ENCODE assay signal across 19 mouse cellular contexts in genomic region chr5:113876176-113876575, GRCm38 (mm10). TPM values are rescaled to one million over a fixed set of nuclear protein-coding genes. Genes with fewer than 3 reads are reported as not detected.
DNase-seq lines count a peak whose midpoint lies in the region; ATAC-seq and TF ChIP-seq lines count a peak whose summit lies in the region.
"Had no signal": no experiment of that assay in that cellular context is flagged by ENCODE, and none has a peak within 500 bp of the region (broad histone marks: within the 10 kb centered on the region; RNA-seq: fewer than 3 reads in every experiment).

No protein-coding gene starts in this region.

- H3K4me3 ChIP-seq in forebrain, embryonic 11.5 days (ENCODE audit: low read depth, low read length) = no peak overlapping the region
- no peak overlapping the region for H3K4me3 ChIP-seq in forebrain, postnatal 0 days (ENCODE audit: low read depth, low read length)
- no peak overlapping the region for H3K4me3 ChIP-seq in midbrain, embryonic 10.5 days
- H3K4me3 ChIP-seq in midbrain, embryonic 11.5 days (ENCODE audit: low read depth, low read length) = no peak overlapping the region
- no peak overlapping the region for H3K4me3 ChIP-seq in forebrain, embryonic 13.5 days
- no peak overlapping the region for H3K4me3 ChIP-seq in midbrain, embryonic 15.5 days
- H3K4me3 ChIP-seq: erythroblast, embryonic 14.5 days; gastrocnemius, adult 2 months; heart, adult 2 months had no signal

- ATAC-seq in forebrain, embryonic 11.5 days (replicated peaks; ENCODE audit: low FRiP score) = no peak
- ATAC-seq in forebrain, postnatal 0 days = no peak
- no peak for ATAC-seq in midbrain, embryonic 11.5 days (ENCODE audit: low FRiP score)
- ATAC-seq in forebrain, embryonic 13.5 days = no peak
- ATAC-seq in midbrain, embryonic 15.5 days (replicated peaks) = no peak
- ATAC-seq: activated CD4-positive, CD25-positive, alpha-beta regulatory T cell, adult 4 months had no signal

- DNase-seq in forebrain, embryonic 11.5 days (ENCODE audit: low spot score) = no peak
- DNase-seq in forebrain, postnatal 0 days = no peak
- no peak for DNase-seq in midbrain, embryonic 10.5 days (ENCODE audit: low spot score)
- no peak for DNase-seq in midbrain, embryonic 11.5 days (ENCODE audit: low spot score, missing footprints)
- DNase-seq in cerebellum, postnatal 25 days = no peak
- no peak for DNase-seq in B cell, adult 2 months
- DNase-seq: adrenal gland, postnatal 25 days; cerebellum, adult 9-11 months; embryo, embryonic 11 days; gastrocnemius, adult 2 months; heart, adult 2 months; liver; lung, adult 18-20 months; lung, postnatal 4 days; right cerebral cortex, postnatal 14 days had no signal

- no peak overlapping the region for H3K4me2 ChIP-seq in forebrain, embryonic 11.5 days (ENCODE audit: low read depth, low read length, severe bottlenecking)
- no peak overlapping the region for H3K4me2 ChIP-seq in forebrain, postnatal 0 days (ENCODE audit: low read depth)
- no peak overlapping the region for H3K4me2 ChIP-seq in midbrain, embryonic 11.5 days
- no peak overlapping the region for H3K4me2 ChIP-seq in forebrain, embryonic 13.5 days
- no peak overlapping the region for H3K4me2 ChIP-seq in midbrain, embryonic 15.5 days

- H3K4me1 ChIP-seq in forebrain, embryonic 11.5 days (replicated peaks; ENCODE audit: control insufficient read depth, insufficient read depth, low read length) = peaks cover 32% of the 10 kb centered on the region
- peaks cover 36% of the 10 kb centered on the region for H3K4me1 ChIP-seq in forebrain, postnatal 0 days (ENCODE audit: insufficient read depth)
- peaks cover 55% of the 10 kb centered on the region for H3K4me1 ChIP-seq in midbrain, embryonic 10.5 days
- peaks cover 36% of the 10 kb centered on the region for H3K4me1 ChIP-seq in midbrain, embryonic 11.5 days (ENCODE audit: control insufficient read depth, insufficient read depth, low read length)
- H3K4me1 ChIP-seq in forebrain, embryonic 13.5 days = peaks cover 89% of the 10 kb centered on the region
- peaks cover 44% of the 10 kb centered on the region for H3K4me1 ChIP-seq in midbrain, embryonic 15.5 days

- H3K9ac ChIP-seq in forebrain, embryonic 11.5 days (ENCODE audit: low read length) = no peak overlapping the region
- H3K9ac ChIP-seq in forebrain, postnatal 0 days = no peak overlapping the region
- H3K9ac ChIP-seq in midbrain, embryonic 11.5 days (ENCODE audit: low read length) = no peak overlapping the region
- H3K9ac ChIP-seq in forebrain, embryonic 13.5 days = 0 out of 2 replicates have a peak overlapping the region, but pooled peaks have one; percentile 12
- no peak overlapping the region for H3K9ac ChIP-seq in midbrain, embryonic 15.5 days

- TF ChIP-seq CTCF in forebrain, postnatal 0 days (IDR thresholded peaks at IDR 0.05; ENCODE audit: low read depth) = no peak

- peaks cover 3% of the 10 kb centered on the region; the same call in 1 of the 2 replicates for H3K36me3 ChIP-seq in forebrain, embryonic 11.5 days (ENCODE audit: control insufficient read depth, insufficient read depth, low read length)
- H3K36me3 ChIP-seq in forebrain, postnatal 0 days (ENCODE audit: insufficient read depth) = peaks cover 34% of the 10 kb centered on the region
- peaks cover 65% of the 10 kb centered on the region for H3K36me3 ChIP-seq in midbrain, embryonic 10.5 days
- H3K36me3 ChIP-seq in midbrain, embryonic 11.5 days (ENCODE audit: control insufficient read depth, insufficient read depth, low read length) = peaks cover 6% of the 10 kb centered on the region; the same call in 1 of the 2 replicates
- peaks cover 52% of the 10 kb centered on the region for H3K36me3 ChIP-seq in forebrain, embryonic 13.5 days (ENCODE audit: poor library complexity, severe bottlenecking)
- peaks cover 7% of the 10 kb centered on the region; the same call in 1 of the 2 replicates for H3K36me3 ChIP-seq in midbrain, embryonic 15.5 days (replicated peaks)

- no peaks in the 10 kb centered on the region for H3K27me3 ChIP-seq in forebrain, embryonic 11.5 days (ENCODE audit: control insufficient read depth, insufficient read depth, low read length)
- no peaks in the 10 kb centered on the region for H3K27me3 ChIP-seq in forebrain, postnatal 0 days (ENCODE audit: insufficient read depth, low read length)
- H3K27me3 ChIP-seq in midbrain, embryonic 10.5 days (ENCODE audit: low read depth, poor library complexity, severe bottlenecking) = no peaks in the 10 kb centered on the region
- H3K27me3 ChIP-seq in midbrain, embryonic 11.5 days (ENCODE audit: control insufficient read depth, insufficient read depth, low read length) = no peaks in the 10 kb centered on the region
- no peaks in the 10 kb centered on the region for H3K27me3 ChIP-seq in forebrain, embryonic 13.5 days
- no peaks in the 10 kb centered on the region for H3K27me3 ChIP-seq in midbrain, embryonic 15.5 days (replicated peaks)

- H3K27ac ChIP-seq in forebrain, embryonic 11.5 days (ENCODE audit: low read depth, low read length) = 0 out of 2 replicates have a peak overlapping the region, but pooled peaks have one; percentile 34
- no peak overlapping the region for H3K27ac ChIP-seq in forebrain, postnatal 0 days (ENCODE audit: low read depth, low read length)
- H3K27ac ChIP-seq in midbrain, embryonic 10.5 days (replicated peaks) = peak overlapping the region; percentile 55
- H3K27ac ChIP-seq in midbrain, embryonic 11.5 days (ENCODE audit: low read depth, low read length) = no peak overlapping the region
- H3K27ac ChIP-seq in forebrain, embryonic 13.5 days = peak overlapping the region; percentile 99
- peak overlapping the region; percentile 99; the same call in 1 of the 2 replicates for H3K27ac ChIP-seq in midbrain, embryonic 15.5 days
- H3K27ac ChIP-seq: gastrocnemius, adult 2 months; heart, adult 2 months had no signal

- no peaks in the 10 kb centered on the region for H3K9me3 ChIP-seq in forebrain, embryonic 11.5 days (ENCODE audit: control insufficient read depth, low read length)
- no peaks in the 10 kb centered on the region for H3K9me3 ChIP-seq in forebrain, postnatal 0 days (ENCODE audit: low read length)
- H3K9me3 ChIP-seq in midbrain, embryonic 10.5 days (replicated peaks) = no peaks in the 10 kb centered on the region
- H3K9me3 ChIP-seq in midbrain, embryonic 11.5 days (ENCODE audit: control insufficient read depth, low read length) = no peaks in the 10 kb centered on the region
- H3K9me3 ChIP-seq in forebrain, embryonic 13.5 days (replicated peaks) = no peaks in the 10 kb centered on the region
- no peaks in the 10 kb centered on the region for H3K9me3 ChIP-seq in midbrain, embryonic 15.5 days

- 94% methylated on average over 7 of the region's 7 CpGs for WGBS in forebrain, embryonic 11.5 days
- WGBS in forebrain, postnatal 0 days = 89% methylated on average over 7 of the region's 7 CpGs
- 95% methylated on average over 7 of the region's 7 CpGs for WGBS in midbrain, embryonic 10.5 days
- 96% methylated on average over 7 of the region's 7 CpGs for WGBS in midbrain, embryonic 11.5 days
- 94% methylated on average over 7 of the region's 7 CpGs for WGBS in forebrain, embryonic 13.5 days
- WGBS in midbrain, embryonic 15.5 days = 92% methylated on average over 7 of the region's 7 CpGs

RNA-seq across cellular contexts. Expression of gene Coro1c, which starts 32.4 kb away (rescaled TPM):
- polyA plus RNA-seq in forebrain, embryonic 11.5 days (2014; fragmentation: Nextera tagmentation; extraction: Ambion mirVana) = 231 and 246 TPM in 2 replicates
- total RNA-seq in forebrain, postnatal 0 days (2014; rRNA removed) = 159 and 178 TPM in 2 replicates
- 148 and 167 TPM in 2 replicates for polyA plus RNA-seq in forebrain, postnatal 0 days (2015; fragmentation: Nextera tagmentation; extraction: Ambion mirVana)
- 205 and 233 TPM in 2 replicates for polyA plus RNA-seq in midbrain, embryonic 10.5 days (2016; fragmentation: Nextera tagmentation; extraction: Ambion mirVana)
- 201 and 205 TPM in 2 replicates for polyA plus RNA-seq in midbrain, embryonic 11.5 days (2014; fragmentation: Nextera tagmentation; extraction: Ambion mirVana)
- polyA plus RNA-seq in forebrain, embryonic 13.5 days (2015; fragmentation: Nextera tagmentation; extraction: Ambion mirVana) = 235 and 246 TPM in 2 replicates
- 198 and 206 TPM in 2 replicates for polyA plus RNA-seq in midbrain, embryonic 15.5 days (2015; fragmentation: Nextera tagmentation; extraction: Ambion mirVana)

RNA-seq across cellular contexts. Expression of gene Selplg, which starts 43.7 kb away (rescaled TPM):
- 0.67 and 1.4 TPM in 2 replicates for polyA plus RNA-seq in forebrain, embryonic 11.5 days (2014; fragmentation: Nextera tagmentation; extraction: Ambion mirVana)
- total RNA-seq in forebrain, postnatal 0 days (2014; rRNA removed) = 1.1 and 1.3 TPM in 2 replicates
- polyA plus RNA-seq in forebrain, postnatal 0 days (2015; fragmentation: Nextera tagmentation; extraction: Ambion mirVana) = 1.8 and 2.4 TPM in 2 replicates
- 0.77 and 1.5 TPM in 2 replicates for polyA plus RNA-seq in midbrain, embryonic 10.5 days (2016; fragmentation: Nextera tagmentation; extraction: Ambion mirVana)
- 1.3 TPM in 2 replicates for polyA plus RNA-seq in midbrain, embryonic 11.5 days (2014; fragmentation: Nextera tagmentation; extraction: Ambion mirVana)
- 0.40 and 0.62 TPM in 2 replicates for polyA plus RNA-seq in forebrain, embryonic 13.5 days (2015; fragmentation: Nextera tagmentation; extraction: Ambion mirVana)
- polyA plus RNA-seq in midbrain, embryonic 15.5 days (2015; fragmentation: Nextera tagmentation; extraction: Ambion mirVana) = 2.4 and 2.8 TPM in 2 replicates

Comparison
In these comparisons a context has a peak if more than half of its experiments do, and no peak if none do; other contexts are left out.
1. H3K27ac ChIP-seq: peak in forebrain, embryonic 11.5 days (single experiment), midbrain, embryonic 10.5 days (single experiment), forebrain, embryonic 13.5 days (single experiment) and midbrain, embryonic 15.5 days (single experiment); none in forebrain, postnatal 0 days (single experiment) and midbrain, embryonic 11.5 days (single experiment).